Mouse (Mus musculus) lung, adult 2 months (tissue): ENCODE measurements at regions not wholly inside any gene's neighbourhood (a gene's known extent, or its start where the extent isn't known, plus 50 kb on each side); places are given as distances from the start of the nearest gene placed in this dataset.
A peak's percentile ranks its signal among the peaks of the same experiment; 100 is the strongest.

Experiments used
- CTCF ChIP-seq: fragments of 200-500 bp; IDR thresholded peaks from 2 replicates; pipeline ENCODE4 v1.5.1; 2011; ENCODE audit warnings: mild to moderate bottlenecking, low read length, control low read depth; ENCODE audit not compliant: insufficient read depth
- POLR2A ChIP-seq: fragments of 200-500 bp; IDR thresholded peaks from 2 replicates; pipeline ENCODE4 v1.6.1; 2011; ENCODE audit warnings: low read depth, mild to moderate bottlenecking, control low read depth, low read length, borderline replicate concordance; ENCODE audit errors: extremely low read depth

DNA sequence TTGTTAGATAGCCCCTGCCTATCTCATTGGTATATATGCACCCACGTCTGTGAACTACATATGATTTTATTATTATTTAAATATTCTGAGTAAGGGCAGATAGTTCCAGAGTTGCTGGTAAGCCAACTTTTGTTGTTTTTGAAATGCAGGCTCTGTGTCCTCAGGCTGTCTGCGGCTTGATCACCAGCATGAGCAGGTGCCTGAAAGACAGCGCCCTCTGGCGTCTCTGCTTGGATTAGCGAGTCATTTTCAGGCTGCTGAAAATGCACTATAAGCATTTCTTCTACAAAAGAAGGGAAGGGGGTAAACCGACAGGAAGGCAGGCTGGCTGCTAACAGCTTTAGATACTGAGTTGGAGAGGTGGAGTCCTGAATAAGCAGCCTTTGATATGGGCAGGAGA, 402.6 kb downstream of the Cntnap4 start:
- TF ChIP-seq CTCF (peak; percentile 65), POLR2A (no peak)
